Mouse (Mus musculus) forebrain, postnatal 0 days (tissue): ENCODE data around the gene Mdh1. TPM values are rescaled to one million over a fixed set of nuclear protein-coding genes. Genes with fewer than 3 reads are reported as not detected.
"Not testable (repeated sequence)": the region's sequence is repeated elsewhere in the genome, so short reads cannot be mapped to it uniquely, and the experiment has no call there.

Experiments used
- ATAC-seq: fragments of 200-750 bp; cut with Nextera tagmentation; 2 replicates; pipeline ENCODE4 v1.8.0; 2017; ENCODE audit warnings: mild to moderate bottlenecking, moderate library complexity
- DNase-seq: peaks from one replicate; pipeline ENCODE4 v3.0.0-alpha.2; 2015
- H3K27ac ChIP-seq: fragments of 300-500 bp; sonication (generic); 2 replicates; pipeline ENCODE4 v1.5.1; 2014; ENCODE audit warnings: low read depth, mild to moderate bottlenecking, antibody characterized with exemption, low read length, moderate library complexity, mixed read lengths
- H3K27me3 ChIP-seq: fragments of 300-500 bp; sonication (generic); 2 replicates; pipeline ENCODE4 v1.6.1; 2014; ENCODE audit warnings: mild to moderate bottlenecking, low read length, mixed read lengths; ENCODE audit not compliant: insufficient read depth
- H3K36me3 ChIP-seq: fragments of 300-500 bp; sonication (generic); 2 replicates; pipeline ENCODE4 v1.6.1; 2014; ENCODE audit warnings: mild to moderate bottlenecking, moderate library complexity; ENCODE audit not compliant: insufficient read depth
- H3K4me1 ChIP-seq: fragments of 300-500 bp; sonication (generic); 2 replicates; pipeline ENCODE4 v1.6.1; 2014; ENCODE audit warnings: antibody characterized with exemption; ENCODE audit not compliant: insufficient read depth
- H3K4me2 ChIP-seq: fragments of 300-500 bp; sonication (generic); 2 replicates; pipeline ENCODE4 v1.6.1; 2014; ENCODE audit warnings: low read depth, mild to moderate bottlenecking, moderate library complexity
- H3K4me3 ChIP-seq: fragments of 300-500 bp; sonication (generic); 2 replicates; pipeline ENCODE4 v1.5.1; 2014; ENCODE audit warnings: low read depth, low read length, mixed read lengths
- H3K9ac ChIP-seq: fragments of 300-500 bp; sonication (generic); 2 replicates; pipeline ENCODE4 v1.6.1; 2014; ENCODE audit warnings: mild to moderate bottlenecking
- H3K9me3 ChIP-seq: fragments of 300-500 bp; sonication (generic); 2 replicates; pipeline ENCODE4 v1.6.1; 2016; ENCODE audit warnings: low read length
- CTCF ChIP-seq: sonication (generic); IDR thresholded peaks from 2 replicates; pipeline ENCODE4 v1.5.1; 2016; ENCODE audit warnings: antibody characterized with exemption, control low read depth, low read depth
- WGBS: fragments of 180-500 bp; shearing (Covaris S2); extraction: QIAGEN DNeasy Blood & Tissue Kit; methylation state at CpG from one replicate; pipeline ENCODE4 v1.1.7; 2014; 5-methylcytosine and 5-hydroxymethylcytosine counted together
- polyA plus RNA-seq: library from polyadenylated mRNA; unstranded; fragments of >200 nt; fragmentation: Nextera tagmentation; extraction: Ambion mirVana; gene quantifications from 2 replicates; pipeline ENCODE4 v1.2.1, GENCODE M21; 2015
- total RNA-seq: library from RNA; depleted of rRNA; stranded (reverse); fragments of >200 nt; gene quantifications from 2 replicates; pipeline ENCODE4 v1.2.3, GENCODE M21; 2014

Mdh1 gene
- total and polyA plus RNA-seq, 2 experiments from 2014 or later, result 291 to 557 TPM

DNA sequence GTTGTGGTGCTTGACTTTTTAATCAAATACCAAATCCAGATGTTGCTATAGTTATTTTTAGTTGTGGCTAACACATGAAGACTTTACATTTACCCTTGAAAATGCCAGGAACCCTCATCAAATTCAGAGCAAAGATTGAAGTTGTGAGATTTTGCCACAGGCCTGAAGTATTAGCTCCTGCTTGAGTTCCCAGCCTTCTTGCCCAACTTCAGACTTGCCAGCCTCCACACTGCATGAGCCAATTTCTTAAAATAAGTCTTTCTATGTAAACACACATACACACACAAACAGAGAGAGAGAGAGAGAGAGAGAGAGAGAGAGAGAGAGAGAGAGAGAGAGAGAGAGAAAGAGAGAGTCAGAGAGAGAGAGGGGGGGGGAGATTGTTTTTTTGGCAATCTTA, 26.2 kb downstream of the Mdh1 start:
- no peaks in the 10 kb centered on the region for H3K4me1 ChIP-seq
- DNase-seq, result peak; percentile 11
- no peak overlapping the region for H3K9ac ChIP-seq
- H3K9me3 ChIP-seq, result no peaks in the 10 kb centered on the region
- ATAC-seq, result peak; percentile 26; the same call in 1 of the 2 replicates
- H3K36me3 ChIP-seq, result no peaks in the 10 kb centered on the region
- H3K4me2 ChIP-seq, result no peak overlapping the region
- H3K27ac ChIP-seq, result no peak overlapping the region
- no peaks in the 10 kb centered on the region for H3K27me3 ChIP-seq
- H3K4me3 ChIP-seq, result no peak overlapping the region
- TF ChIP-seq CTCF, result no peak

DNA sequence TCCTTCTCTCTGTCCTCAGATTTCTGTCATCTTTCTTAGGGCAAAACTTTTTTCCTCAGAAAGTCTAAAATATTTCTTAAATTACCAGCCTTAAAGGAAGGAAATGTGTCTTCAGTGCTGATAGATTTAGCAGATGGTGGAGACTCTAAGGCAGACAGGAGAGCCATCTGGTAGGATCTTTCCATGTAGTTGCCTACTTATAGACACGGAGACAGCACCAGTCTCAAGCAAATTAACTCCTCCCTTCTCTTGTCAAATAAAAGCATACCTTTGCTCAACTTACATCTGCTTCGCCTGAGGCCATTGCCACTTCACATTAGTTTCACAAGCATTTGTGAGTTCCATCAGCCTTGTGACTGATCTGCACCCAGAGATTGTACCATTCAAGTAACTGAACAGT, 27.1 kb downstream of the Mdh1 start:
- no peak overlapping the region for H3K9ac ChIP-seq
- no peak for TF ChIP-seq CTCF
- no peaks in the 10 kb centered on the region for H3K27me3 ChIP-seq
- peak overlapping the region; percentile 50; the same call in 1 of the 2 replicates for H3K27ac ChIP-seq
- H3K4me1 ChIP-seq, result no peaks in the 10 kb centered on the region
- no peaks in the 10 kb centered on the region for H3K36me3 ChIP-seq
- WGBS, result 64% methylated on average over 2 of the region's 2 CpGs
- no peak overlapping the region for H3K4me2 ChIP-seq
- ATAC-seq, result peak; percentile 85
- no peak overlapping the region for H3K4me3 ChIP-seq
- H3K9me3 ChIP-seq, result no peaks in the 10 kb centered on the region
- peak; percentile 64 for DNase-seq

DNA sequence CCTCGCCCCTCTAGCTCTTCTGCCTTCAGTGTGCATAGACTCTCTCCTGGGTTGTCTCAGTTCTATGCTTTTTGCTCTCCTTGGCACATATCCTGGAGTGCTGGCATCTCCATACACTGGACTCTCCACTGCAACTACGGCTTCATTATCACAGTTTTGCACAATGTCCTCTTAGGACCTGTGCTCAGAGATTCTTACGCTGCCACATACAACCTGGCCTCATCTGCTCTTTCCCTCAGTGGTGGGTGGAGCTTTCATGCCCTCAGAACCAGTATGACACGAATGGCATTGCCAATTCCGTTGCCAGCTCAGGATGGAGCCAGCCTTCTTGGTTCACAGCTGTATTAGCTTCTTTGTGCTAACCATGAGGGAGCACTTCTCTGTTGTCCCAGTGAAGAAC, 29.4 kb downstream of the Mdh1 start:
- ATAC-seq, result no peak
- Histone ChIP-seq H3K4me3 (no peak overlapping the region), H3K9me3 (no peaks in the 10 kb centered on the region)

DNA sequence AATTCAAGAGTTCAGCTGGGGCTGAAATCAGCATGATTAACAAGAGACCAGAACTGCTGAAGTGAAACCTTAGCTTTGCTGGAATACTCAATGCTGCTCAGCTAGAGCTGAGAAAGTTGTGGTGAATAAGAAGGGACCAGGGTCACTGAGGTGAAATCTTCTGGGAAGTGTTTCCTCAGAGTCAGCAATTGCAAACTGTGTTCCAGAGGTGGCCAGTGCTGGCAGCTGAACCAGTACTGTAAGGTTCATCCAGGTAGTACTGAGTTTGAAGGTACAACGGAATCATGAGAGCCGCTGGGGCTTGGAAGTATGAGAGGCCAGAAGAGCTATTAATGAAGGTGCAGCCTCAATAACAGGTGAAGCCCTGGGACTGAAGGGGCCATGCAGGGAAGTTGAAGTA, 31.5 kb downstream of the Mdh1 start:
- Histone ChIP-seq H3K27ac (no peak overlapping the region), H3K4me3 (no peak overlapping the region), H3K4me2 (no peak overlapping the region), H3K27me3 (no peaks in the 10 kb centered on the region), H3K9ac (no peak overlapping the region), H3K4me1 (no peaks in the 10 kb centered on the region), H3K36me3 (no peaks in the 10 kb centered on the region), H3K9me3 (no peaks in the 10 kb centered on the region)
- 100% methylated on average over 2 of the region's 2 CpGs for WGBS
- DNase-seq (no peak), ATAC-seq (no peak)
- no peak for TF ChIP-seq CTCF

More for the DNA sequence above, 29.4 kb downstream of the Mdh1 start:
- no peaks in the 10 kb centered on the region for H3K27me3 ChIP-seq
- H3K4me2 ChIP-seq, result no peak overlapping the region
- no peaks in the 10 kb centered on the region for H3K4me1 ChIP-seq
- no peak for DNase-seq
- TF ChIP-seq CTCF, result no peak
- H3K27ac ChIP-seq, result no peak overlapping the region
- 82% methylated on average over 5 of the region's 5 CpGs for WGBS
- no peaks in the 10 kb centered on the region for H3K36me3 ChIP-seq
- no peak overlapping the region for H3K9ac ChIP-seq

DNA sequence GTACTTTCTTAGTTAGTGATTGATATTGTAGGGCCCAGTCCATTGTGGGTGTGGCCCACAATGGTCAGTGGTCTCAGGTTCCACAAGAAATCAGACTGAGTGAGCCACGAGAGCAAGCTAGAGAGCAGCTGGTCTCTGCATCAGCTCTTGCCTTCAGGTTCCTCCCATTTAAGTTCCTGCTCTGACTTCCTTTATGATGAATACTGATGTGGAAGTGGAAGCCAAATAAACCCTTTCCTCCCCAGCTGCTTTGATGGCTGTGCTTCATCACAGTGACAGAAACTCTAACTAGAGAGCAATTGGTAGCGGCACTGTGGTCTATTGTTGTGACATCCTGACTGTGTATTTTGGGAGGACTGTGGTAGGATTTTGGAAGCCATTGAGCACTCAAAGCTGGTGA, 32.1 kb downstream of the Mdh1 start:
- Histone ChIP-seq H3K4me1 (no peaks in the 10 kb centered on the region), H3K36me3 (no peaks in the 10 kb centered on the region), H3K4me2 (no peak overlapping the region), H3K9ac (no peak overlapping the region), H3K27me3 (no peaks in the 10 kb centered on the region), H3K4me3 (no peak overlapping the region), H3K9me3 (no peaks in the 10 kb centered on the region), H3K27ac (no peak overlapping the region)
- no peak for ATAC-seq
- DNase-seq, result no peak
- 66% methylated on average over 2 of the region's 2 CpGs for WGBS
- TF ChIP-seq CTCF, result no peak

DNA sequence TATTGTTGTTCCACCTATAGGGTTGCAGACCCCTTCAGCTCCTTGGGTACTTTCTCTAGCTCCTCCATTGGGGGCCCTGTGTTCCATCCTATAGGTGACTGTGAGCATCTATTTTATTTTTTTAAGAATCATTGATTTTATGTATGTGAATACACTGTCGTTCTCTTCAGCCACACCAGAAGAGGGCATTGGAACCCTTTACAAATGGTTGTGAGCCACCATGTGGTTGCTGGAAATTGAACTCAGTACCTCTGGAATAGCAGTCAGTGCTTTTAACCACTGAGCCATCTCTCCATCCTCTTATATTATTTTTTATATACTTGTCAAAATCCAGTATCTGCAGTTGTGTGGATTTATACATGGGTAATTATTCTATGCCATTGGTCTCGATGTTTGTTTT, 41.3 kb downstream of the Mdh1 start:
- not testable (repeated sequence) for H3K27ac ChIP-seq

DNA sequence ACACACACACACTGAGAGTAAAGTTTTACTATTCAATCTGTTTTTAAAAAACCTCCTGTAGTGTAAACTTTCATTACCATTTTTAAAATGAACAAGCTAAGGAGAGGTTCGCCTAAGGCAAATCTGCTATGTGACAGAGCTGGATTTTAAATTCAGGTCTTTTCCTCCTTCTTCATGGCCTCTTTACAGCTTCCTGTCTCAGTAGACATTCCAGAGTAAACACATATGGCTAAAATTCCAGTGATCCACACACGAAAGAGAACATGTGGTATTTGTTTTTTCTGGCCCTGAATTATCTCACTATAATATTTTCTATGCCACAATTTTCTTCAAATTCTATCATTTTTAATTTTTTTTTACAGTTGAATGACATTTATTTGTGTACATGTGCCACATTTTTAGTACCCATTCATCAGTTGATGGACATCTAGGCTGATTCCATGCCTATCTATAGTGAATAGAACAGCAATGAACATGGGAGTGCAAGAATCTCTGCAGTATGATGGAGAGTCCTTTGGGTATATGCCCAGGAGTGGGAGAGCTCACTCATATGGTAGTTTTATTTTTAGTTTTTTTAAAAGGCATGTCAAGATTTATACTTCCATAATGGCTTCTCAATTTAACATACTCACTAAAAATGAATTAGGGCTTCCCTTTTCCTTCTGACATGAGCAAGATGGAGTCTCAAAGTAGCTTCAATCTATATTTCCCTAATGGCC, 43.3 kb downstream of the Mdh1 start:
- ATAC-seq (peak; percentile 90), DNase-seq (peak; percentile 56)
- Histone ChIP-seq H3K4me2 (no peak overlapping the region), H3K36me3 (no peaks in the 10 kb centered on the region), H3K4me3 (no peak overlapping the region), H3K9ac (no peak overlapping the region), H3K4me1 (no peaks in the 10 kb centered on the region), H3K27me3 (no peaks in the 10 kb centered on the region), H3K9me3 (no peaks in the 10 kb centered on the region), H3K27ac (no peak overlapping the region)
- WGBS, result 52% methylated on average over 2 of the region's 2 CpGs
- TF ChIP-seq CTCF, result no peak

More for the DNA sequence above, 41.3 kb downstream of the Mdh1 start:
- DNase-seq, H3K4me1 ChIP-seq, H3K9me3 ChIP-seq, ATAC-seq, H3K4me2 ChIP-seq, H3K9ac ChIP-seq, H3K36me3 ChIP-seq, H3K4me3 ChIP-seq, H3K27me3 ChIP-seq: not testable (repeated sequence)
- 85% methylated on average over 2 of the region's 2 CpGs for WGBS
